Mouse (Mus musculus) CH12.LX (cell line): Measurements from ENCODE around the gene Stk40. TPM values are rescaled to one million over a fixed set of nuclear protein-coding genes. Genes with fewer than 3 reads are reported as not detected.
A peak's percentile ranks its signal among the peaks of the same experiment; 100 is the strongest.

Experiments used
- DNase-seq: peaks from one replicate; pipeline ENCODE4 v3.0.0-alpha.2; 2013; ENCODE audit errors: extremely low read depth
- H3K27ac ChIP-seq: 2 replicates; pipeline ENCODE4 v1.5.1; 2012; ENCODE audit warnings: low read depth, mild to moderate bottlenecking, control low read depth, moderate library complexity; ENCODE audit not compliant: insufficient read depth
- H3K27me3 ChIP-seq: replicated peaks from 2 replicates; pipeline ENCODE3; 2012; ENCODE audit warnings: inconsistent platforms
- H3K36me3 ChIP-seq, 2 experiments: replicated peaks in 1 of 2; 2 replicates each; pipeline versions ENCODE3 to v1.6.1; 2012; ENCODE audit warnings: inconsistent platforms in 1 of 2, low read length in 1 of 2, mild to moderate bottlenecking in 1 of 2, mixed read lengths in 1 of 2, moderate library complexity in 1 of 2; ENCODE audit not compliant: control insufficient read depth in 1 of 2, insufficient read depth in 1 of 2
- H3K4me1 ChIP-seq, 2 experiments: 2 replicates each; pipeline ENCODE4 v1.6.1; 2012; ENCODE audit warnings: inconsistent platforms in 1 of 2, moderate library complexity in 1 of 2; ENCODE audit not compliant: insufficient read depth in 2 of 2, control insufficient read depth in 1 of 2
- H3K4me2 ChIP-seq: 2 replicates; pipeline ENCODE4 v1.6.1; 2012; ENCODE audit warnings: low read depth, mild to moderate bottlenecking, control low read depth; ENCODE audit not compliant: poor library complexity, insufficient read depth, severe bottlenecking
- H3K4me3 ChIP-seq, 3 experiments: fragments of 150-350 bp in 1 of 3; sonication (generic) in 1 of 3; replicated peaks in 1 of 3; 2 replicates each; pipeline versions ENCODE3 to v1.5.1; 2011 to 2012; ENCODE audit warnings: low read depth in 2 of 3, low read length in 2 of 3, mild to moderate bottlenecking in 2 of 3, moderate library complexity in 2 of 3, control low read depth in 1 of 3, improper control_type of control experiment in 1 of 3, inconsistent platforms in 1 of 3, mixed read lengths in 1 of 3; ENCODE audit not compliant: poor library complexity in 1 of 3
- H3K79me2 ChIP-seq: replicated peaks from 2 replicates; pipeline ENCODE4 v1.6.1; 2012; ENCODE audit warnings: mild to moderate bottlenecking, moderate library complexity; ENCODE audit not compliant: control insufficient read depth, poor library complexity, insufficient read depth, severe bottlenecking; ENCODE audit errors: extremely low read depth
- H3K9ac ChIP-seq: 2 replicates; pipeline ENCODE4 v1.6.1; 2012; ENCODE audit warnings: low read depth, mild to moderate bottlenecking, control low read depth, moderate library complexity; ENCODE audit not compliant: insufficient read depth
- H3K9me3 ChIP-seq: replicated peaks from 2 replicates; pipeline ENCODE3; 2012; ENCODE audit warnings: low read length, inconsistent platforms, mixed read lengths
- BHLHE40 ChIP-seq: IDR thresholded peaks from 2 replicates; pipeline ENCODE4 v1.6.1; 2011; ENCODE audit warnings: mild to moderate bottlenecking, low read depth, low read length, improper control_type of control experiment
- CHD1 ChIP-seq: IDR thresholded peaks from 2 replicates; pipeline ENCODE4 v1.6.1; 2012; ENCODE audit warnings: low read depth, low read length, improper control_type of control experiment, inconsistent platforms
- CHD2 ChIP-seq: IDR thresholded peaks from 2 replicates; pipeline ENCODE4 v1.6.1; 2011; ENCODE audit warnings: low read length, improper control_type of control experiment
- CTCF ChIP-seq, 2 experiments: IDR thresholded peaks in 1 of 2; conservative IDR thresholded peaks in 1 of 2; 2 replicates each; pipeline ENCODE4 v1.5.1; 2011 to 2012; ENCODE audit warnings: low read depth in 2 of 2, low read length in 2 of 2, improper control_type of control experiment in 1 of 2, inconsistent platforms in 1 of 2, mild to moderate bottlenecking in 1 of 2, moderate library complexity in 1 of 2
- E2F4 ChIP-seq: IDR thresholded peaks from 2 replicates; pipeline ENCODE4 v1.6.1; 2011; ENCODE audit warnings: low read depth, low read length, improper control_type of control experiment; ENCODE audit not compliant: insufficient replicate concordance
- ELF1 ChIP-seq: IDR thresholded peaks from 2 replicates; pipeline ENCODE4 v1.6.1; 2014; ENCODE audit warnings: low read depth, mild to moderate bottlenecking, inconsistent platforms, low read length, improper control_type of control experiment
- EP300 ChIP-seq: IDR thresholded peaks from 2 replicates; pipeline ENCODE4 v1.6.1; 2011; ENCODE audit warnings: low read length, improper control_type of control experiment
- ETS1 ChIP-seq: conservative IDR thresholded peaks from 2 replicates; pipeline ENCODE4 v1.6.1; 2012; ENCODE audit warnings: low read depth, mild to moderate bottlenecking, inconsistent platforms, low read length, improper control_type of control experiment, moderate library complexity
- GABPA ChIP-seq: IDR thresholded peaks from 2 replicates; pipeline ENCODE4 v1.6.1; 2012; ENCODE audit warnings: low read depth, low read length, improper control_type of control experiment, inconsistent platforms; ENCODE audit not compliant: insufficient replicate concordance
- HCFC1 ChIP-seq: IDR thresholded peaks from 2 replicates; pipeline ENCODE4 v1.6.1; 2012; ENCODE audit warnings: low read depth, mild to moderate bottlenecking, inconsistent platforms, low read length, improper control_type of control experiment
- IRF4 ChIP-seq: IDR thresholded peaks from 2 replicates; pipeline ENCODE4 v1.6.1; 2014; ENCODE audit warnings: low read depth, mild to moderate bottlenecking, inconsistent platforms, low read length, improper control_type of control experiment
- JUN ChIP-seq: IDR thresholded peaks from 2 replicates; pipeline ENCODE4 v1.6.1; 2011; ENCODE audit warnings: low read depth, mild to moderate bottlenecking, low read length, improper control_type of control experiment, moderate library complexity; ENCODE audit not compliant: insufficient read depth
- JUND ChIP-seq: conservative IDR thresholded peaks from 2 replicates; pipeline ENCODE4 v1.6.1; 2011; ENCODE audit warnings: low read depth, low read length, improper control_type of control experiment
- KAT2A ChIP-seq: IDR thresholded peaks from 2 replicates; pipeline ENCODE4 v1.6.1; 2012; ENCODE audit warnings: low read length, improper control_type of control experiment, inconsistent platforms; ENCODE audit not compliant: insufficient replicate concordance
- MAFK ChIP-seq: IDR thresholded peaks from 2 replicates; pipeline ENCODE4 v1.6.1; 2011; ENCODE audit warnings: low read length, improper control_type of control experiment; ENCODE audit not compliant: insufficient replicate concordance
- MAX ChIP-seq: IDR thresholded peaks from 2 replicates; pipeline ENCODE4 v1.6.1; 2011; ENCODE audit warnings: low read length, improper control_type of control experiment
- MAZ ChIP-seq: IDR thresholded peaks from 2 replicates; pipeline ENCODE4 v1.6.1; 2012; ENCODE audit warnings: low read depth, mild to moderate bottlenecking, inconsistent platforms, low read length, improper control_type of control experiment, moderate library complexity
- MEF2A ChIP-seq: IDR thresholded peaks from 2 replicates; pipeline ENCODE4 v1.6.1; 2014; ENCODE audit warnings: low read depth, mild to moderate bottlenecking, inconsistent platforms, low read length, improper control_type of control experiment, borderline replicate concordance
- MXI1 ChIP-seq: IDR thresholded peaks from 2 replicates; pipeline ENCODE4 v1.6.1; 2011; ENCODE audit warnings: mild to moderate bottlenecking, low read depth, low read length, improper control_type of control experiment
- MYC ChIP-seq: IDR thresholded peaks from 2 replicates; pipeline ENCODE4 v1.6.1; 2011; ENCODE audit warnings: low read depth, mild to moderate bottlenecking, improper control_type of control experiment, low read length
- NELFE ChIP-seq: IDR thresholded peaks from 2 replicates; pipeline ENCODE4 v1.6.1; 2011; ENCODE audit warnings: low read depth, low read length, improper control_type of control experiment
- NRF1 ChIP-seq: IDR thresholded peaks from 2 replicates; pipeline ENCODE4 v1.6.1; 2014; ENCODE audit warnings: low read depth, mild to moderate bottlenecking, inconsistent platforms, low read length, improper control_type of control experiment, moderate library complexity
- PAX5 ChIP-seq: IDR thresholded peaks from 2 replicates; pipeline ENCODE4 v1.6.1; 2012; ENCODE audit warnings: low read length, inconsistent platforms, mixed read lengths
- POLR2A ChIP-seq: IDR thresholded peaks from 2 replicates; pipeline ENCODE4 v1.6.1; 2011; ENCODE audit warnings: low read depth, mild to moderate bottlenecking, improper control_type of control experiment, low read length
- POLR2AphosphoS2 ChIP-seq: IDR thresholded peaks from 2 replicates; pipeline ENCODE4 v1.6.1; 2011; ENCODE audit warnings: low read depth, low read length, improper control_type of control experiment
- RAD21 ChIP-seq: IDR thresholded peaks from 2 replicates; pipeline ENCODE4 v1.6.1; 2011; ENCODE audit warnings: low read depth, mild to moderate bottlenecking, low read length, improper control_type of control experiment, moderate library complexity
- RCOR1 ChIP-seq: conservative IDR thresholded peaks from 2 replicates; pipeline ENCODE4 v1.6.1; 2012; ENCODE audit warnings: low read depth, mild to moderate bottlenecking, inconsistent platforms, low read length, improper control_type of control experiment
- SIN3A ChIP-seq: IDR thresholded peaks from 2 replicates; pipeline ENCODE4 v1.6.1; 2012; ENCODE audit warnings: low read length, improper control_type of control experiment, inconsistent platforms
- SMC3 ChIP-seq: IDR thresholded peaks from 2 replicates; pipeline ENCODE4 v1.6.1; 2011; ENCODE audit warnings: low read depth, low read length, improper control_type of control experiment
- TBP ChIP-seq: conservative IDR thresholded peaks from 2 replicates; pipeline ENCODE4 v1.6.1; 2011; ENCODE audit warnings: low read depth, low read length, improper control_type of control experiment
- TCF12 ChIP-seq: IDR thresholded peaks from 2 replicates; pipeline ENCODE4 v1.6.1; 2014; ENCODE audit warnings: low read depth, mild to moderate bottlenecking, inconsistent platforms, low read length, improper control_type of control experiment
- UBTF ChIP-seq: IDR thresholded peaks from 2 replicates; pipeline ENCODE4 v1.6.1; 2012; ENCODE audit warnings: low read depth, mild to moderate bottlenecking, inconsistent platforms, low read length, improper control_type of control experiment, moderate library complexity
- USF1 ChIP-seq: IDR thresholded peaks from 2 replicates; pipeline ENCODE4 v1.6.1; 2014; ENCODE audit warnings: low read depth, mild to moderate bottlenecking, inconsistent platforms, low read length, improper control_type of control experiment
- USF2 ChIP-seq: conservative IDR thresholded peaks from 2 replicates; pipeline ENCODE4 v1.6.1; 2011; ENCODE audit warnings: low read depth, low read length, improper control_type of control experiment
- ZC3H11A ChIP-seq: IDR thresholded peaks from 2 replicates; pipeline ENCODE4 v1.6.1; 2012; ENCODE audit warnings: low read depth, mild to moderate bottlenecking, inconsistent platforms, low read length, improper control_type of control experiment
- ZKSCAN1 ChIP-seq: IDR thresholded peaks from 2 replicates; pipeline ENCODE4 v1.6.1; 2012; ENCODE audit warnings: low read depth, inconsistent platforms, low read length, improper control_type of control experiment, borderline replicate concordance
- ZMIZ1 ChIP-seq: IDR thresholded peaks from 2 replicates; pipeline ENCODE4 v1.6.1; 2012; ENCODE audit warnings: low read depth, mild to moderate bottlenecking, inconsistent platforms, low read length, improper control_type of control experiment
- ZNF384 ChIP-seq: IDR thresholded peaks from 2 replicates; pipeline ENCODE4 v1.6.1; 2012; ENCODE audit warnings: low read depth, low read length, improper control_type of control experiment, inconsistent platforms
- dilution Hi-C: fragments of 300-500 bp; cut with MboI; formaldehyde crosslinking; loops from 2 replicates; pipeline ENCODE4 v1.14.3; 2020; ENCODE audit warnings: low sequenced_read_pairs; ENCODE audit not compliant: extremely low pct_unique_long_range_greater_than_20kb, extremely low pct_ligation_motif_present
- in situ Hi-C: fragments of 300-500 bp; cut with MboI; formaldehyde crosslinking; loops from 3 replicates; pipeline ENCODE4 v1.14.3; 2019; ENCODE audit warnings: low sequenced_read_pairs, low pct_ligation_motif_present, low pct_unique_long_range_greater_than_20kb, mixed read lengths
- polyA plus RNA-seq: library from polyadenylated mRNA; unstranded; fragments of >175 nt; gene quantifications from 2 replicates; pipeline ENCODE4 v1.2.1, GENCODE M21; 2012; ENCODE audit warnings: low read depth; ENCODE audit not compliant: insufficient read length
- total RNA-seq, 2 experiments: library from RNA; depleted of rRNA; stranded (reverse); fragments of 300-350 nt in 1 of 2; fragments of >200 nt in 1 of 2; gene quantifications; 2 replicates each; pipeline ENCODE4 v1.2.3; 2012 to 2014

The Stk40 gene
- total and polyA plus RNA-seq, 3 experiments: 8.6 to 33.0 (median 16.4) TPM

GRCm38 (mm10) chr4:126103057-126103581, 638 bp upstream of the Stk40 start:
- peak; percentile 92 for TF ChIP-seq MAZ
- peak; percentile 86 for TF ChIP-seq TCF12
- TF ChIP-seq JUN: peak; percentile 87
- peak; percentile 78 for TF ChIP-seq EP300
- TF ChIP-seq POLR2AphosphoS2: peak; percentile 94
- peak; percentile 48 for TF ChIP-seq NRF1
- TF ChIP-seq MAFK: peak; percentile 87
- TF ChIP-seq KAT2A: peak; percentile 70; the same call in 1 of the 2 replicates
- TF ChIP-seq RCOR1: peak; percentile 83
- peak; percentile 77 for TF ChIP-seq IRF4
- no peak for TF ChIP-seq ZC3H11A
- peak; percentile 89 for TF ChIP-seq MEF2A
- TF ChIP-seq ZNF384: no peak
- TF ChIP-seq ELF1: peak; percentile 64
- peak; percentile 63; the same call in 1 of the 2 replicates for TF ChIP-seq E2F4
- TF ChIP-seq ETS1: peak; percentile 96
- TF ChIP-seq CHD1: no peak; the same call in 1 of the 2 replicates
- TF ChIP-seq SIN3A: peak; percentile 96
- no peak for TF ChIP-seq SMC3
- no peak for TF ChIP-seq UBTF
- TF ChIP-seq CHD2: 0 out of 2 replicates have a peak, but pooled peaks have one; percentile 52
- TF ChIP-seq ZMIZ1: peak; percentile 79
- peak; percentile 80 for TF ChIP-seq BHLHE40
- peak; percentile 96 for TF ChIP-seq MYC
- TF ChIP-seq JUND: peak; percentile 72
- no peak; the same call in 1 of the 2 replicates for TF ChIP-seq GABPA
- no peak for TF ChIP-seq PAX5
- TF ChIP-seq HCFC1: peak; percentile 69
- TF ChIP-seq USF2: no peak
- peak; percentile 89 for TF ChIP-seq MAX
- TF ChIP-seq ZKSCAN1: no peak
- TF ChIP-seq MXI1: peak; percentile 93
- TF ChIP-seq TBP: peak; percentile 66; the same call in 1 of the 2 replicates
- TF ChIP-seq CTCF (conservative IDR thresholded peaks at IDR 0.05 in 1 of 2, IDR thresholded peaks at IDR 0.05 in 1 of 2; ENCODE audit: low read depth in 2 of 2, low read length in 2 of 2): no peak; a peak in 1 of 4 replicates
- no peak for TF ChIP-seq RAD21
- peak; percentile 78; the same call in 1 of the 2 replicates for TF ChIP-seq POLR2A
- peak; percentile 85 for TF ChIP-seq NELFE
- TF ChIP-seq USF1: no peak; the same call in 1 of the 2 replicates
- H3K27ac ChIP-seq: peak overlapping the region; percentile 98
- peak overlapping the region; percentile 91 for H3K4me2 ChIP-seq
- in situ Hi-C loops: no loop called here
- peaks cover 9 to 49% of the 10 kb centered on the region in 2 experiments for H3K36me3 ChIP-seq
- peak overlapping the region; percentile 43 to 74 (median 53) for H3K4me3 ChIP-seq
- peak; percentile 97 for DNase-seq
- dilution Hi-C loops: no loop called here
- peaks cover 39% of the 10 kb centered on the region for H3K79me2 ChIP-seq
- peaks cover 21 to 77% of the 10 kb centered on the region in 2 experiments for H3K4me1 ChIP-seq
- no peaks in the 10 kb centered on the region for H3K27me3 ChIP-seq
- H3K9me3 ChIP-seq: no peaks in the 10 kb centered on the region
- H3K9ac ChIP-seq: peak overlapping the region; percentile 81
